Mouse (Mus musculus) CH12.LX (cell line): ENCODE results near the gene Prss35. TPM values are rescaled to one million over a fixed set of nuclear protein-coding genes. Genes with fewer than 3 reads are reported as not detected.

Experiments
- DNase-seq: peaks from one replicate; pipeline ENCODE4 v3.0.0-alpha.2; 2013; ENCODE audit errors: extremely low read depth
- H3K27ac ChIP-seq: 2 replicates; pipeline ENCODE4 v1.5.1; 2012; ENCODE audit warnings: low read depth, mild to moderate bottlenecking, control low read depth, moderate library complexity; ENCODE audit not compliant: insufficient read depth
- H3K27me3 ChIP-seq: replicated peaks from 2 replicates; pipeline ENCODE3; 2012; ENCODE audit warnings: inconsistent platforms
- H3K36me3 ChIP-seq, 2 experiments: replicated peaks in 1 of 2; 2 replicates each; pipeline versions ENCODE3 to v1.6.1; 2012; ENCODE audit warnings: inconsistent platforms in 1 of 2, low read length in 1 of 2, mild to moderate bottlenecking in 1 of 2, mixed read lengths in 1 of 2, moderate library complexity in 1 of 2; ENCODE audit not compliant: control insufficient read depth in 1 of 2, insufficient read depth in 1 of 2
- H3K4me1 ChIP-seq, 2 experiments: 2 replicates each; pipeline ENCODE4 v1.6.1; 2012; ENCODE audit warnings: inconsistent platforms in 1 of 2, moderate library complexity in 1 of 2; ENCODE audit not compliant: insufficient read depth in 2 of 2, control insufficient read depth in 1 of 2
- H3K4me2 ChIP-seq: 2 replicates; pipeline ENCODE4 v1.6.1; 2012; ENCODE audit warnings: low read depth, mild to moderate bottlenecking, control low read depth; ENCODE audit not compliant: poor library complexity, insufficient read depth, severe bottlenecking
- H3K4me3 ChIP-seq, 3 experiments: fragments of 150-350 bp in 1 of 3; sonication (generic) in 1 of 3; replicated peaks in 1 of 3; 2 replicates each; pipeline versions ENCODE3 to v1.5.1; 2011 to 2012; ENCODE audit warnings: low read depth in 2 of 3, low read length in 2 of 3, mild to moderate bottlenecking in 2 of 3, moderate library complexity in 2 of 3, control low read depth in 1 of 3, improper control_type of control experiment in 1 of 3, inconsistent platforms in 1 of 3, mixed read lengths in 1 of 3; ENCODE audit not compliant: poor library complexity in 1 of 3
- H3K79me2 ChIP-seq: replicated peaks from 2 replicates; pipeline ENCODE4 v1.6.1; 2012; ENCODE audit warnings: mild to moderate bottlenecking, moderate library complexity; ENCODE audit not compliant: control insufficient read depth, poor library complexity, insufficient read depth, severe bottlenecking; ENCODE audit errors: extremely low read depth
- H3K9ac ChIP-seq: 2 replicates; pipeline ENCODE4 v1.6.1; 2012; ENCODE audit warnings: low read depth, mild to moderate bottlenecking, control low read depth, moderate library complexity; ENCODE audit not compliant: insufficient read depth
- H3K9me3 ChIP-seq: replicated peaks from 2 replicates; pipeline ENCODE3; 2012; ENCODE audit warnings: low read length, inconsistent platforms, mixed read lengths
- BHLHE40 ChIP-seq: IDR thresholded peaks from 2 replicates; pipeline ENCODE4 v1.6.1; 2011; ENCODE audit warnings: mild to moderate bottlenecking, low read depth, low read length, improper control_type of control experiment
- CHD1 ChIP-seq: IDR thresholded peaks from 2 replicates; pipeline ENCODE4 v1.6.1; 2012; ENCODE audit warnings: low read depth, low read length, improper control_type of control experiment, inconsistent platforms
- CHD2 ChIP-seq: IDR thresholded peaks from 2 replicates; pipeline ENCODE4 v1.6.1; 2011; ENCODE audit warnings: low read length, improper control_type of control experiment
- CTCF ChIP-seq, 2 experiments: IDR thresholded peaks in 1 of 2; conservative IDR thresholded peaks in 1 of 2; 2 replicates each; pipeline ENCODE4 v1.5.1; 2011 to 2012; ENCODE audit warnings: low read depth in 2 of 2, low read length in 2 of 2, improper control_type of control experiment in 1 of 2, inconsistent platforms in 1 of 2, mild to moderate bottlenecking in 1 of 2, moderate library complexity in 1 of 2
- E2F4 ChIP-seq: IDR thresholded peaks from 2 replicates; pipeline ENCODE4 v1.6.1; 2011; ENCODE audit warnings: low read depth, low read length, improper control_type of control experiment; ENCODE audit not compliant: insufficient replicate concordance
- ELF1 ChIP-seq: IDR thresholded peaks from 2 replicates; pipeline ENCODE4 v1.6.1; 2014; ENCODE audit warnings: low read depth, mild to moderate bottlenecking, inconsistent platforms, low read length, improper control_type of control experiment
- EP300 ChIP-seq: IDR thresholded peaks from 2 replicates; pipeline ENCODE4 v1.6.1; 2011; ENCODE audit warnings: low read length, improper control_type of control experiment
- ETS1 ChIP-seq: conservative IDR thresholded peaks from 2 replicates; pipeline ENCODE4 v1.6.1; 2012; ENCODE audit warnings: low read depth, mild to moderate bottlenecking, inconsistent platforms, low read length, improper control_type of control experiment, moderate library complexity
- HCFC1 ChIP-seq: IDR thresholded peaks from 2 replicates; pipeline ENCODE4 v1.6.1; 2012; ENCODE audit warnings: low read depth, mild to moderate bottlenecking, inconsistent platforms, low read length, improper control_type of control experiment
- IRF4 ChIP-seq: IDR thresholded peaks from 2 replicates; pipeline ENCODE4 v1.6.1; 2014; ENCODE audit warnings: low read depth, mild to moderate bottlenecking, inconsistent platforms, low read length, improper control_type of control experiment
- JUN ChIP-seq: IDR thresholded peaks from 2 replicates; pipeline ENCODE4 v1.6.1; 2011; ENCODE audit warnings: low read depth, mild to moderate bottlenecking, low read length, improper control_type of control experiment, moderate library complexity; ENCODE audit not compliant: insufficient read depth
- KAT2A ChIP-seq: IDR thresholded peaks from 2 replicates; pipeline ENCODE4 v1.6.1; 2012; ENCODE audit warnings: low read length, improper control_type of control experiment, inconsistent platforms; ENCODE audit not compliant: insufficient replicate concordance
- MAFK ChIP-seq: IDR thresholded peaks from 2 replicates; pipeline ENCODE4 v1.6.1; 2011; ENCODE audit warnings: low read length, improper control_type of control experiment; ENCODE audit not compliant: insufficient replicate concordance
- MEF2A ChIP-seq: IDR thresholded peaks from 2 replicates; pipeline ENCODE4 v1.6.1; 2014; ENCODE audit warnings: low read depth, mild to moderate bottlenecking, inconsistent platforms, low read length, improper control_type of control experiment, borderline replicate concordance
- PAX5 ChIP-seq: IDR thresholded peaks from 2 replicates; pipeline ENCODE4 v1.6.1; 2012; ENCODE audit warnings: low read length, inconsistent platforms, mixed read lengths
- POLR2A ChIP-seq: IDR thresholded peaks from 2 replicates; pipeline ENCODE4 v1.6.1; 2011; ENCODE audit warnings: low read depth, mild to moderate bottlenecking, improper control_type of control experiment, low read length
- POLR2AphosphoS2 ChIP-seq: IDR thresholded peaks from 2 replicates; pipeline ENCODE4 v1.6.1; 2011; ENCODE audit warnings: low read depth, low read length, improper control_type of control experiment
- RAD21 ChIP-seq: IDR thresholded peaks from 2 replicates; pipeline ENCODE4 v1.6.1; 2011; ENCODE audit warnings: low read depth, mild to moderate bottlenecking, low read length, improper control_type of control experiment, moderate library complexity
- RCOR1 ChIP-seq: conservative IDR thresholded peaks from 2 replicates; pipeline ENCODE4 v1.6.1; 2012; ENCODE audit warnings: low read depth, mild to moderate bottlenecking, inconsistent platforms, low read length, improper control_type of control experiment
- SIN3A ChIP-seq: IDR thresholded peaks from 2 replicates; pipeline ENCODE4 v1.6.1; 2012; ENCODE audit warnings: low read length, improper control_type of control experiment, inconsistent platforms
- SMC3 ChIP-seq: IDR thresholded peaks from 2 replicates; pipeline ENCODE4 v1.6.1; 2011; ENCODE audit warnings: low read depth, low read length, improper control_type of control experiment
- TBP ChIP-seq: conservative IDR thresholded peaks from 2 replicates; pipeline ENCODE4 v1.6.1; 2011; ENCODE audit warnings: low read depth, low read length, improper control_type of control experiment
- TCF12 ChIP-seq: IDR thresholded peaks from 2 replicates; pipeline ENCODE4 v1.6.1; 2014; ENCODE audit warnings: low read depth, mild to moderate bottlenecking, inconsistent platforms, low read length, improper control_type of control experiment
- USF1 ChIP-seq: IDR thresholded peaks from 2 replicates; pipeline ENCODE4 v1.6.1; 2014; ENCODE audit warnings: low read depth, mild to moderate bottlenecking, inconsistent platforms, low read length, improper control_type of control experiment
- USF2 ChIP-seq: conservative IDR thresholded peaks from 2 replicates; pipeline ENCODE4 v1.6.1; 2011; ENCODE audit warnings: low read depth, low read length, improper control_type of control experiment
- ZC3H11A ChIP-seq: IDR thresholded peaks from 2 replicates; pipeline ENCODE4 v1.6.1; 2012; ENCODE audit warnings: low read depth, mild to moderate bottlenecking, inconsistent platforms, low read length, improper control_type of control experiment
- ZKSCAN1 ChIP-seq: IDR thresholded peaks from 2 replicates; pipeline ENCODE4 v1.6.1; 2012; ENCODE audit warnings: low read depth, inconsistent platforms, low read length, improper control_type of control experiment, borderline replicate concordance
- ZMIZ1 ChIP-seq: IDR thresholded peaks from 2 replicates; pipeline ENCODE4 v1.6.1; 2012; ENCODE audit warnings: low read depth, mild to moderate bottlenecking, inconsistent platforms, low read length, improper control_type of control experiment
- ZNF384 ChIP-seq: IDR thresholded peaks from 2 replicates; pipeline ENCODE4 v1.6.1; 2012; ENCODE audit warnings: low read depth, low read length, improper control_type of control experiment, inconsistent platforms
- dilution Hi-C: fragments of 300-500 bp; cut with MboI; formaldehyde crosslinking; loops from 2 replicates; pipeline ENCODE4 v1.14.3; 2020; ENCODE audit warnings: low sequenced_read_pairs; ENCODE audit not compliant: extremely low pct_unique_long_range_greater_than_20kb, extremely low pct_ligation_motif_present
- in situ Hi-C: fragments of 300-500 bp; cut with MboI; formaldehyde crosslinking; loops from 3 replicates; pipeline ENCODE4 v1.14.3; 2019; ENCODE audit warnings: low sequenced_read_pairs, low pct_ligation_motif_present, low pct_unique_long_range_greater_than_20kb, mixed read lengths
- polyA plus RNA-seq: library from polyadenylated mRNA; unstranded; fragments of >175 nt; gene quantifications from 2 replicates; pipeline ENCODE4 v1.2.1, GENCODE M21; 2012; ENCODE audit warnings: low read depth; ENCODE audit not compliant: insufficient read length
- total RNA-seq, 2 experiments: library from RNA; depleted of rRNA; stranded (reverse); fragments of 300-350 nt in 1 of 2; fragments of >200 nt in 1 of 2; gene quantifications; 2 replicates each; pipeline ENCODE4 v1.2.3; 2012 to 2014

The Prss35 gene
- total and polyA plus RNA-seq, 3 experiments: not detected

GRCm38 (mm10) chr9:86764002-86764401, 20.6 kb downstream of the Prss35 start:
- Histone ChIP-seq H3K4me2 (no peak overlapping the region), H3K27me3 (no peaks in the 10 kb centered on the region), H3K79me2 (no peaks in the 10 kb centered on the region), H3K9ac (no peak overlapping the region), H3K4me1 (peaks cover 4 to 12% of the 10 kb centered on the region in 2 experiments; a peak in 3 of 4 replicates), H3K4me3 (no peak overlapping the region), H3K36me3 (no peaks in the 10 kb centered on the region), H3K9me3 (peaks cover 2% of the 10 kb centered on the region), H3K27ac (no peak overlapping the region)
- dilution Hi-C loops (no loop called here), in situ Hi-C loops (no loop called here)
- DNase-seq: no peak
- TF ChIP-seq BHLHE40 (peak; percentile 76), USF1 (no peak)

GRCm38 (mm10) chr9:86766991-86767390, 23.5 kb downstream of the Prss35 start:
- Histone ChIP-seq H3K36me3 (no peaks in the 10 kb centered on the region), H3K4me2 (peak overlapping the region; percentile 96), H3K9ac (peak overlapping the region; percentile 63; the same call in 1 of the 2 replicates), H3K79me2 (no peaks in the 10 kb centered on the region), H3K4me3 (peak overlapping the region; percentile 34 to 62 (median 35)), H3K9me3 (no peaks in the 10 kb centered on the region), H3K27me3 (no peaks in the 10 kb centered on the region), H3K4me1 (peaks cover 4 to 12% of the 10 kb centered on the region in 2 experiments; a peak in 3 of 4 replicates), H3K27ac (peak overlapping the region; percentile 43; the same call in 1 of the 2 replicates)
- DNase-seq: peak; percentile 53
- dilution Hi-C loops (no loop called here), in situ Hi-C loops (no loop called here)
- peak; percentile 80 for TF ChIP-seq ZNF384
- no peak for TF ChIP-seq CTCF (conservative IDR thresholded peaks at IDR 0.05 in 1 of 2, IDR thresholded peaks at IDR 0.05 in 1 of 2; ENCODE audit: low read depth in 2 of 2, low read length in 2 of 2)
- peak; percentile 24; the same call in 1 of the 2 replicates for TF ChIP-seq CHD2
- TF ChIP-seq SMC3: no peak
- TF ChIP-seq PAX5: no peak
- TF ChIP-seq POLR2A: no peak
- TF ChIP-seq POLR2AphosphoS2: no peak
- TF ChIP-seq IRF4: peak; percentile 26; the same call in 1 of the 2 replicates
- TF ChIP-seq USF2: no peak
- no peak for TF ChIP-seq RAD21
- TF ChIP-seq USF1: no peak
- no peak for TF ChIP-seq ZKSCAN1
- TF ChIP-seq MEF2A: no peak; the same call in 1 of the 2 replicates
- no peak for TF ChIP-seq ZC3H11A
- no peak for TF ChIP-seq RCOR1
- peak; percentile 8; the same call in 1 of the 2 replicates for TF ChIP-seq HCFC1
- TF ChIP-seq MAFK: peak; percentile 51; the same call in 1 of the 2 replicates
- TF ChIP-seq BHLHE40: no peak
- TF ChIP-seq ELF1: peak; percentile 32; the same call in 1 of the 2 replicates
- peak; percentile 46; the same call in 1 of the 2 replicates for TF ChIP-seq JUN
- TF ChIP-seq E2F4: no peak
- no peak for TF ChIP-seq SIN3A
- TF ChIP-seq TCF12: peak; percentile 20; the same call in 1 of the 2 replicates
- 0 out of 2 replicates have a peak, but pooled peaks have one; percentile 37 for TF ChIP-seq CHD1
- TF ChIP-seq ZMIZ1: no peak
- no peak for TF ChIP-seq KAT2A
- TF ChIP-seq ETS1: peak; percentile 44
- no peak for TF ChIP-seq TBP
- TF ChIP-seq EP300: peak; percentile 36; the same call in 1 of the 2 replicates
